Mouse (Mus musculus) gastrocnemius, postnatal 36 days (tissue): ENCODE data around the gene Fyn. TPM values are rescaled to one million over a fixed set of nuclear protein-coding genes. Genes with fewer than 3 reads are reported as not detected.

ENCODE experiments used
- DNase-seq, 2 experiments: peaks; one replicate each; pipeline ENCODE4 v3.0.0; 2022
- intact Hi-C: fragments of 180-260 bp; cut with DNase I; formaldehyde crosslinking; loops from one replicate; pipeline ENCODE4 v1.15.1; 2025
- total RNA-seq, 2 experiments: library from RNA; stranded (reverse); gene quantifications; 2 replicates each; pipeline ENCODE4 v1.2.3; 2021

Gene Fyn
- total RNA-seq, 2 experiments from 2014 or later: 6.7 to 8.0 TPM

DNA sequence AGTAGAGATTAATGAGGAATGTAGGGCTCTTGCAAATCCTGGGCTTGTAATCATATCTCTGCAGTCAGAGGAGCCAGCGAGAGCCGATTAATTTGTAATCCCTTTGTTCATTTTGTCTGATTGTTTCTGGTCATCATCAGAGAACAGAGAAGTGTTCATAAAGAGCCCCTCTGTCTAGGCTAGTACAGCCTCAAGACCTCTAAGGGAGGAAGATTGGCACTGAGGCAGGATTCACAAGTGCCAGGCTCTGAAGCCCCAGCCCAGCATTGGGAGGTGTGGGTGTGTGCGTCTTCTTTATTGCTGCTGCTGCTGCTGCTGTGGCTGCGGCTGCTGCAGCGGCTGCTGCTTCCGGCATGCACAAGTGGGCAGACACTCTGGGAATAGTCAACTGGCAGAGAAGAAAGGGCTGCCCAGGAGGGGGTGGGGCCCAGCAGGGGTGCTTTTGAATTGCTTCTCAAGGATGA, 183.7 kb downstream of the Fyn start:
- intact Hi-C loops: no loop called here
- no peak for DNase-seq

GRCm38 (mm10) chr10:39552903-39553302, 184.2 kb downstream of the Fyn start:
- intact Hi-C loops: no loop called here
- DNase-seq: no peak

DNA sequence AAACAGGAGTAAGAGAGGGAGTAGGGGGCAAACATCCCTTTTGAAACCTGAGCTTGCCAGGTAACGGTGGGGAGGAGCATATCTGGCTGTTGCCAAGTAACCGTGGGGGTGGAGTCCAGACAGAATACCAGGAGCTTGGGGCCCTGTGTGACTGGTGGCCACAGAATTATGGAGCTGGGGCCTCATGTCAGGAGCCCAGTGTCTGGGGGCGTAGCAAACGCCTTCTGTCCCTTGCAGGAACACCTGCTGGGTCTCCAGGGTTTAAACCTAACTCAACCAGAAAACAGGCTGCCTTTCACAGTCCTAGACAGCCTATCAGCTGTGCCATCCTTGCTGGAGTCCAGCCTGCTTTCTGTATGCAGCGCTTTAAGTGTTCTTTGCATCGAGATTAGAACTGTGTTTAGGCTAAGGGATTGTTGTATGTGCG, 186.6 kb downstream of the Fyn start:
- DNase-seq: no peak
- intact Hi-C loops: loop anchor here (5.0 kb wide), 1 partner anchor 177 kb away; the partner anchor contains the start of gene Rev3l

GRCm38 (mm10) chr10:39555740-39556139, 187.1 kb downstream of the Fyn start:
- intact Hi-C loops: loop anchor here (5.0 kb wide), 1 partner anchor 177 kb away; the partner anchor contains the start of gene Rev3l
- no peak for DNase-seq

DNA sequence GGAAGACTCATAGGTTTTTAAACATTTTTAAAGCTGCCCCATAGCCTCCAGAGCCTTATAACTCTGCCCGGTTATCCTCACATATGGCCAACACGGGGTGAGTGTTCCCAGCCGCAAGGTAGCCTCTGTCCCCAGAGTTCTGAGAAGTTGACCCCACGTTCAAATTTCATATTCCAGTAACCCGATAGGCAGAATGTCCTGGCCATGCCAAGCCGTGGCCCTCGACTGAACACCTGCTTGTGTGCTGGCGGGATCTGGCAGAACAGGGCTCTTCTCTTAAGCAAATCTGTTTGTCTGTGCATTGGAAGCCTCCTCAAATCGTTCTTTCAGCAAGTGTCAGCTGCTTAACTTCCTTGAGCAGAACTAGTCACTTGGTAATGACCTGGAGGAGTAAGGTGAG, 188.7 kb downstream of the Fyn start:
- DNase-seq: peak in 1 of 2 experiments; percentile 18
- intact Hi-C loops: loop anchor here (5.0 kb wide), 1 partner anchor 175 kb away; the partner anchor contains the start of gene Rev3l

GRCm38 (mm10) chr10:39557851-39558250, 189.2 kb downstream of the Fyn start:
- intact Hi-C loops: loop anchor here (1.0 to 5.0 kb wide), 2 partner anchors 54 to 174 kb away; partner anchors contain the start of genes Rev3l and Traf3ip2
- DNase-seq: peak in 1 of 2 experiments; percentile 67

GRCm38 (mm10) chr10:39558492-39559005, 189.9 kb downstream of the Fyn start:
- intact Hi-C loops: loop anchor here (1.0 to 5.0 kb wide), 2 partner anchors 54 to 174 kb away; partner anchors contain the start of genes Rev3l and Traf3ip2
- DNase-seq: no peak

- DNase-seq: no peak
- intact Hi-C loops: loop anchor here (5.0 kb wide), 1 partner anchor 173 kb away; the partner anchor contains the start of gene Rev3l
Observed at GRCm38 (mm10) chr10:39559321-39559720, 190.7 kb downstream of the Fyn start.

GRCm38 (mm10) chr10:39562383-39562782, 193.7 kb downstream of the Fyn start:
- intact Hi-C loops: loop anchor here (5.0 kb wide), 1 partner anchor 35 kb away; no protein-coding TSS in a partner anchor
- DNase-seq: no peak

GRCm38 (mm10) chr10:39563552-39564223, 195.0 kb downstream of the Fyn start:
- intact Hi-C loops: loop anchor here (5.0 kb wide), 1 partner anchor 34 kb away; no protein-coding TSS in a partner anchor
- no peak for DNase-seq

- DNase-seq: no peak
- intact Hi-C loops: no loop called here
Observed at GRCm38 (mm10) chr10:39566901-39567300, 198.2 kb downstream of the Fyn start.

GRCm38 (mm10) chr10:39568991-39569390, 200.3 kb downstream of the Fyn start:
- no peak for DNase-seq
- intact Hi-C loops: no loop called here

- intact Hi-C loops: no loop called here
Observed at GRCm38 (mm10) chr10:39571011-39571410, 202.4 kb downstream of the Fyn start.

GRCm38 (mm10) chr10:39572050-39572671, 203.5 kb downstream of the Fyn start:
- no peak for DNase-seq
- intact Hi-C loops: no loop called here

More at GRCm38 (mm10) chr10:39571011-39571410, 202.4 kb downstream of the Fyn start:
- DNase-seq: no peak

DNA sequence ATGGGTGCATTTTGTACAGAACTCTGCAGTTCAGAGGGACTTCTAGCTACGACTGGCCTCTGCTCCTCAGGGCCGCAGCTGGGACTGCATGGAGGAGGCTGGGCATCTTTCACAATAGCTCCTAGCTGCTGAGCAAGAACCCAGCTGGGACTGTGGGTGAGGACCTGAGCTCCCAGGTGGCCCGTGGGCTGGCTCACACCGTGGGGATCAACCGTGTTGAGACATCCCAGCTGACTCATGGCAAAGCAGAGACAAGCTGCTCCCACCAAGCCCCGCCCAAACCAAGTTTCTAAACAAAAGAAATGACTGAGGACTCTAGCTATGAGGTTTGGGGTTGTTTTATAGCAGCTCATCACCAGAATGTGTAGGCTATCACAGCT, 204.0 kb downstream of the Fyn start:
- DNase-seq: peak in 1 of 2 experiments; percentile 24
- intact Hi-C loops: no loop called here

- no peak for DNase-seq
- intact Hi-C loops: no loop called here
Observed at GRCm38 (mm10) chr10:39576466-39576865, 207.8 kb downstream of the Fyn start.

GRCm38 (mm10) chr10:39580477-39580876, 211.8 kb downstream of the Fyn start:
- no peak for DNase-seq
- intact Hi-C loops: no loop called here

DNA sequence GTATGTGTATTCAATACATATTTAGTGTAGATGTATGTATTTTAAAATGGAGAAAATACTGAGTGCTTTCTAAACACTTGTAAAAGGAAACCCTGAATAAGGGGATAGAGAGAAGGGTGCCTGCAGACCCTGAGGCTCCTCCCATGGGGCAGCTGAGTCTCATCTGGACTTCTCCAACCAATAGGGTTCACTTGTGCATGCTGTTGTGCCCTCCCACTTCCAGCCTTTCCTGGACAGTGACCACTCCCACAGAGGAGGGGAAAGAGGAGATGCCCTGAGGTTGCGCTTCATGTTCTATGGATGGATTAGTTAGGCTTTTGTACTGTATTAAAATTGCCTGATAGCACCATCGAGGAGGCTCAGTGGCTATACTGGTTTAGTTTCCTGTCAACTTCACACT, 213.7 kb downstream of the Fyn start:
- DNase-seq: no peak
- intact Hi-C loops: no loop called here

DNA sequence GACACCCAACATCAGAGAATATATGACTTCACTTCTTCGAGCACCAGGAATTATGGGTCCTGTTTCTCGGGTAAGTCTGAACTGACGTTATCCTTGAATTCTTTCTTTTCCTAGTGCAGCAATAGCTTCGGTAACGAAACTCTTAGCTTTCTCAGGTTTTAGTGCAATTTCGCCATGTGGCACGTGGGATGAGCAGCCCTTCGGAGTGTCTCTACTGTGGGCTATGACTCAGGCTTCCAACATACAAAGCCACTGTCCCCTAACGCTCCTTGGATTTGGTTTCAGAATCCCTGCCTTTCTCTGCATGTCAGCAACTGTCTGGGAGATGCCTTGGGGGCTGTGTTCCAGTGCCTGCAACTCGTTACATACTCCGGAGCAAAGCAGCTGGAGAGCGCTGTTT, 215.1 kb downstream of the Fyn start:
- DNase-seq: no peak
- intact Hi-C loops: no loop called here

DNA sequence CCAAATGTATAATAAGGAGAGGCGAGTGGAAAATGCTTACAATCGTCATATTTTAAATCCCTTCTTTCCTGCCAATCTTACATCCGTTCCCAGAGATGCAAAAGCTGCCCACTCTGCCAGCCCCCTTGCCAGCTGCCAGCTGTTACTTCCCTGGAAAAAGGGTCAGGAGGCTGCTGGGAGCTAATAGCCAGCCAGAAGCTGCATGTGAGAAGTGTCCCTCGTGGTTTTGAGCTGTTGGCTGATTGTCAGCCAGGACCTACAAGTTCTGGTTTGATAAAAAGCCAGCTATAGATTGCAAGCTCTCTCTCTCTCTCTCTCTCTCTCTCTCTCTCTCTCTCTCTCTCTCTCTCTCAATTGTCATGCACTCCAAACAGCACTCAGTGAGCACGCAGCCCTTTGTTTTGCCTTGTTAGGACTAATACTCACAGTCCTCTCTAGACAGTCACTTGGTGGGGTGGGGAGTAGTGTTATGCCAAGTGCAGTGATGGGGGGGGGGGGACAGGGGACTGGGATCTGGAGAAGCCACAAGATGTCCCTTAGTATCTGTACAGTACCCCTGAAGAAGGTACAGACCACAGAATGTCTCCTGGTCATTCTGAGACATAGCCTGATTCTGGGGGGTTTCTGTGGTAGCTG, 218.8 kb downstream of the Fyn start:
- intact Hi-C loops: no loop called here
- no peak for DNase-seq
